Mouse (Mus musculus): ENCODE measurements around the gene Tas2r143. TPM values are rescaled to one million over a fixed set of nuclear protein-coding genes. Genes with fewer than 3 reads are reported as not detected.

Gene Tas2r143
- polyA plus RNA-seq, 1 experiment, result not detected

DNA sequence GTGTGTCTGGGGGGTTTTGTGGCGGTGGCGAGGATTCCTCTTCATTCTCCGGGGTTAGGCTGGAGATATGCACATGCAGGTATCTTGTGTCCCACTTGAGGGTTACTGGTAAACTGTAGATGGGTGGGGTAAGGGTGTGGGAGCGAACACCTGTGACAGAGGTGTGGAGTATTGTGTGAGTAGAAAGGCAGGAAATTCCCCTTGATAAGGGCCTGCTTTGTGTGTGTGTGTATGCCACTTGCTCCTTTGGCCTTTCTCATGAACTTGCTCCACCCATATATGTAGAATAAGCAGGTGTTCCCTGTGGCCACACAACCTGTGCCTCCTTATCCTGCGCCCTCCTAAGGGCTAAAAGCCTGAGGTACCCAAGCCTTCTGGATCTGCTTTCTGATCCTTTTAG, 43.1 kb upstream of the Tas2r143 start:
- H3K4me1 ChIP-seq (ENCODE audit: control insufficient read depth), result peaks cover 12% of the 10 kb centered on the region

DNA sequence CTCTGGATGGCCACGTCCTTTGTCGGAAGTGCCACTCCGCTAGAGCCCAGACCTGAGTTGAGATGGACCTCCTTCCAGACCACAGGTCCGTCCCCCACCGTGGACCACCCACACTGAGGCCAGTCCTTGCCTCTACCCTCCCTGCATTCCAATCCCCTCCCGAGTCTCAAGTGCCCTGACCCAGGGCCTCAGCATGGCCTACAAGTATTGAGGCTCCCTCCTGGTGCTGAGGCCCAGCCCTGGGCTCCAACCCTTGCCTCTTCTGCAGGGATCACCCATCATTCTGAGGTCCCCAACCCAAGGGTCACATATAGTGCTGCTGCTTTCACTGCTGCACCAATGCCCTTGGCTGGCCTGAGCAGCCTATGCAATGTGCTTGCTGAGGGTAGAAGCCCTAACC, 42.1 kb upstream of the Tas2r143 start:
- TF ChIP-seq GATA1 (IDR thresholded peaks at IDR 0.05; ENCODE audit: low read length) (no peak), TAL1 (IDR thresholded peaks at IDR 0.05; ENCODE audit: low read length) (no peak)
- Histone ChIP-seq H3K4me1 (ENCODE audit: control insufficient read depth) (peaks cover 7% of the 10 kb centered on the region; the same call in 1 of the 2 replicates), H3K9me3 (ENCODE audit: control insufficient read depth, low read length) (no peaks in the 10 kb centered on the region), H3K36me3 (ENCODE audit: control insufficient read depth) (peaks cover 23% of the 10 kb centered on the region), H3K27me3 (ENCODE audit: control insufficient read depth) (no peaks in the 10 kb centered on the region), H3K4me3 (replicated peaks) (no peak overlapping the region)

More for the DNA sequence above, 43.1 kb upstream of the Tas2r143 start:
- Histone ChIP-seq H3K27me3 (ENCODE audit: control insufficient read depth) (no peaks in the 10 kb centered on the region), H3K9me3 (ENCODE audit: control insufficient read depth, low read length) (no peaks in the 10 kb centered on the region), H3K36me3 (ENCODE audit: control insufficient read depth) (peaks cover 23% of the 10 kb centered on the region), H3K4me3 (replicated peaks) (no peak overlapping the region)
- TF ChIP-seq GATA1 (IDR thresholded peaks at IDR 0.05; ENCODE audit: low read length) (no peak), TAL1 (IDR thresholded peaks at IDR 0.05; ENCODE audit: low read length) (no peak)

DNA sequence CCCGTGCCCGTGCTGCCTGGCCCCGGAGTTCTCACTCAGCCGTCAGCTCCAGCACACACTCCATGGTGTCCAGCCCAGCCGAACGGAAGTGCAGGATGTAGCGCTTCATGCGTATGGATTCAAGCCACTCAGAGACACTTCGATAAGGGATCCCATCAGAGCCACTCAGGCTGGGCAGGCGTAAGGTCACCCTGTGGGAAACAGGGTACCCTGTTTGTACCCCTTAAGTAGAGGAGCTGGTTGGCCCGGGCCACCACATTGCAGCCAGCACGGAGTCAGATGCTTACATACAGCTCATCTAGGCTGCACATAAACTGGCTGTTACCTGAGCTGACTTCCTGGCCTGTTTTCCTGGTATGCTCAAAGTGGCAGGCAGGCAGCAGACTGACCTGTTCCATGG, 41.1 kb upstream of the Tas2r143 start:
- H3K4me3 ChIP-seq (replicated peaks), result no peak overlapping the region
- no peaks in the 10 kb centered on the region for H3K9me3 ChIP-seq (ENCODE audit: control insufficient read depth, low read length)
- peaks cover 23% of the 10 kb centered on the region for H3K36me3 ChIP-seq (ENCODE audit: control insufficient read depth)
- H3K4me1 ChIP-seq (ENCODE audit: control insufficient read depth), result peaks cover 3% of the 10 kb centered on the region; the same call in 1 of the 2 replicates
- TF ChIP-seq TAL1 (IDR thresholded peaks at IDR 0.05; ENCODE audit: low read length) (no peak), GATA1 (IDR thresholded peaks at IDR 0.05; ENCODE audit: low read length) (no peak)
- H3K27me3 ChIP-seq (ENCODE audit: control insufficient read depth), result no peaks in the 10 kb centered on the region

DNA sequence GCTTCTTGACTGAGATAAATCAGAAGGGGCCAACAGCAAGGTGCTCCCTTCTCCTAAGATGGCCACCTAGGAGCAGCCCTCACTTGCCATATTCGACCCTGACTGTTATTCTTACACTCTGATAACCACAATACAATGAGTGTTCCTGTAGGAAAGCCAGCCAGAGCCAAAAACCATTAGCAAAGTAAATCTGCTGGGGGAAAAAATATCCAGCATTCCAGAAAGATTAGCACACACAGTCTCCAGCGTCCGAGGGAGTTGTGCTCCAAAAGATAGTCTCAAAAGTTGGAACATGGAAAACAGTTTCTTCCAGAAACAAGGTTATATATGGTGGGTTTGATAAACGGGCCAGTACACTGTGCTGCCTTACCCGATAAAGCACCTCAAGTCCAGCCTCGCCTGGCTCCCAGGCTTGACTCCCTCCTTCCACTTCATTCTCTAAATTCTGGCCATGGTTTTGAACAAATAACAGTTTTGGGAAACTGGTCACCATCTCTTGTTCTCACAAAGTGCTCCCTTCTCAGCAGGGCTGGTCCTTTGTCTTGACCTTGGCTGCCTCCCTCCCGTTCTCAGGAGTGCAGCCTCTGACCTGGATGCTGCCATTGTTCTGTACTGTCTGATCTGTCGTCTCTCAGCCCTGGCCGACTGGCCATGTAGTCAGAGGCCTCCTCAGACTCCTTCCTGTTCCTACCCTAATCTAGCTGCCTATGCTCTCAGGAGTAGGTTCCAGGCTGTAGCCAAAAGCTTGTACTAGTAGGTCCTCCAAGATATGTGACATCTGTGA, 40.5 kb upstream of the Tas2r143 start:
- peaks cover 23% of the 10 kb centered on the region for H3K36me3 ChIP-seq (ENCODE audit: control insufficient read depth)
- TF ChIP-seq GATA1 (IDR thresholded peaks at IDR 0.05; ENCODE audit: low read length) (no peak), TAL1 (IDR thresholded peaks at IDR 0.05; ENCODE audit: low read length) (no peak)
- no peak overlapping the region for H3K4me3 ChIP-seq (replicated peaks)
- no peaks in the 10 kb centered on the region for H3K27me3 ChIP-seq (ENCODE audit: control insufficient read depth)
- no peaks in the 10 kb centered on the region for H3K9me3 ChIP-seq (ENCODE audit: control insufficient read depth, low read length)
- H3K4me1 ChIP-seq (ENCODE audit: control insufficient read depth), result no peaks in the 10 kb centered on the region; the same call in 1 of the 2 replicates

DNA sequence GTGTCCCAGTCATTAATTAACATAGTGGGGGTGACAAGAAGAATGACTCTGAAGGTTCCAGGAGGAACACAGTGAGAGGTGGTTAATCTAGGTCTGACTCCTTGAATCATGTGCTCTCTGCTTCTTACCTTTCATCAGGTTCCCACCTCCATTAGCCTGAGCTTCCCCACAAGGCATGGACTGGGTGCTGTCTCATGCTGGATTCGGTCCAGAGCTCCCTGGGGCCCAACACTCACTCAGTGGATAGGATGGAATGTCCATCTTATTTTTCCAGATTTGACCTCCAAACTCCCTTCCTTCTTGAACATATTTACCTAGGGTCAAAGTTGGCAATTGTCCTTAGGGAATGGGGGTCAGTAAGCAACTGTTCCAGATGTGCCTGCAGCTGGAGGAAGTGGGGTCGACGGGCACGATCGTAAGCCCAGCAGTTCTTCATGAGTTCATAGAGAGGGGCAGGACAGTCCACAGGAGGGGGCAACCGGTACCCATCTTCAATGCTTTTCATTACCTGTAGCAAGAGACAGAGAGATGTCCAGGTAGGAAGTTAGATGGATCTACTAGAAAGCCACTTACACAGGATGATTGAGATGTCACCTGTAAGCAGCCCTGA, 39.7 kb upstream of the Tas2r143 start:
- TF ChIP-seq GATA1 (IDR thresholded peaks at IDR 0.05; ENCODE audit: low read length), result no peak
- no peak for TF ChIP-seq TAL1 (IDR thresholded peaks at IDR 0.05; ENCODE audit: low read length)
- no peaks in the 10 kb centered on the region for H3K9me3 ChIP-seq (ENCODE audit: control insufficient read depth, low read length)
- H3K36me3 ChIP-seq (ENCODE audit: control insufficient read depth), result peaks cover 20% of the 10 kb centered on the region
- H3K4me1 ChIP-seq (ENCODE audit: control insufficient read depth), result no peaks in the 10 kb centered on the region
- no peaks in the 10 kb centered on the region for H3K27me3 ChIP-seq (ENCODE audit: control insufficient read depth)
- H3K4me3 ChIP-seq (replicated peaks), result no peak overlapping the region

DNA sequence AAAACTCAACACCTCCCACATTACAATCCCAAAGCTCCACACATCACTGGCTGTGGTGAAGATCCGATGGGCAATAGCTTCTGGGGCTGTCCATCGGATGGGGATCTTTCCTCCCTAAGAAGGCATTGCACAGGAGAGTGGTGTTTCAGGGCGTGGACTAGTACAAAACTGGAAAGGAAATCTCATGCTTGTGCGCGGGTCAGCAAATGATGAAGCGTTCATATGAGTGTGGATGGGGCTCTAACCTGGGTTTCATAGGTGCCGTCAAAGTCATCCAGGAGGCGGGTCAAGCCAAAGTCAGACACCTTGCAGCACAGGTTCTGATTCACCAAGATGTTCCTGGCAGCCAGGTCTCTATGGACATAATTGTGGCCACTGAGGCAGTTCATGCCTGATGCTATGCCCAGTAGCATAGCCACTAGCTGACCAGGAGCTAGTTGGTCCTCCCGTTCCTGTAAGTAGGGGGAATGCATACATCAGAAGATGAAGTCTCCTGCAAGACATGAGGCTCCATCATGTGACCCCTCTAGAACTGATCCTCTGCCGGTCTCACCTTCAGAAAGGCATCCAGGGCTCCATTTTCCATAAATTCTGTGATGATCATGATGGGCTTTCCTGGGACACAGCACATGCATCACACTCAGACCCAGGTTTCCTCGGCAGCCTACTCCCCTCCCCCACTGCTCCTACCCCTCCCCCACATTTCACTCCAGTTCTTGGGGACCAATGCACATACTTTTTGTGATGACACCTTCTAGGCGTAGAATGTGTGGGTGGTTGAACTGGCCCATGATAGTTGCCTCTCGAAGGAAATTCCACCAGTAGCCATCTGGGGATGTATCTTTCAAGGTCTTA, 38.8 kb upstream of the Tas2r143 start:
- H3K4me1 ChIP-seq (ENCODE audit: control insufficient read depth), result no peaks in the 10 kb centered on the region
- H3K9me3 ChIP-seq (ENCODE audit: control insufficient read depth, low read length), result no peaks in the 10 kb centered on the region
- TF ChIP-seq TAL1 (IDR thresholded peaks at IDR 0.05; ENCODE audit: low read length) (no peak), GATA1 (IDR thresholded peaks at IDR 0.05; ENCODE audit: low read length) (no peak)
- no peak overlapping the region for H3K4me3 ChIP-seq (replicated peaks)
- no peaks in the 10 kb centered on the region for H3K27me3 ChIP-seq (ENCODE audit: control insufficient read depth)
- peaks cover 15% of the 10 kb centered on the region for H3K36me3 ChIP-seq (ENCODE audit: control insufficient read depth)

DNA sequence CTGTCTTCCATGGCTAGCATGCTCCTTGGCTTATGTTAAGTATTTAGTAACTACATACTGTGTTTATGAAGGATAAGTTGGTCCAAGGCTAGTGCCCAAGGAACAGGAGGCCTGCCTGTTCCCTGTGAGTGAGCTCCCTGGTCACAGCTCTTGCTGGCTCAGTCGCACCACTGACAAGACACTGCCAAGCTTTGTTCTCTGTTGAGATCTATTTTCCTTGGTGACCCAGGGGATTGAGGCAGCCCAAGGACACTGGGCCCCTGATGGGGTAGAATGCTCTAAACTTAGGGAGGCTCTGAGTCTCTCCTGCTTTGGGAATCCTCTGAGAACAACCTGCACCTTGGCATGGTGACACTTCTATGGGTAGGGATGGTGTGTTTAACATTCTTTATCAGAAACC, 38.0 kb upstream of the Tas2r143 start:
- Histone ChIP-seq H3K9me3 (ENCODE audit: control insufficient read depth, low read length) (no peaks in the 10 kb centered on the region), H3K4me1 (ENCODE audit: control insufficient read depth) (no peaks in the 10 kb centered on the region), H3K4me3 (replicated peaks) (no peak overlapping the region), H3K27me3 (ENCODE audit: control insufficient read depth) (no peaks in the 10 kb centered on the region), H3K36me3 (ENCODE audit: control insufficient read depth) (peaks cover 13% of the 10 kb centered on the region)
- TF ChIP-seq TAL1 (IDR thresholded peaks at IDR 0.05; ENCODE audit: low read length) (no peak), GATA1 (IDR thresholded peaks at IDR 0.05; ENCODE audit: low read length) (no peak)

DNA sequence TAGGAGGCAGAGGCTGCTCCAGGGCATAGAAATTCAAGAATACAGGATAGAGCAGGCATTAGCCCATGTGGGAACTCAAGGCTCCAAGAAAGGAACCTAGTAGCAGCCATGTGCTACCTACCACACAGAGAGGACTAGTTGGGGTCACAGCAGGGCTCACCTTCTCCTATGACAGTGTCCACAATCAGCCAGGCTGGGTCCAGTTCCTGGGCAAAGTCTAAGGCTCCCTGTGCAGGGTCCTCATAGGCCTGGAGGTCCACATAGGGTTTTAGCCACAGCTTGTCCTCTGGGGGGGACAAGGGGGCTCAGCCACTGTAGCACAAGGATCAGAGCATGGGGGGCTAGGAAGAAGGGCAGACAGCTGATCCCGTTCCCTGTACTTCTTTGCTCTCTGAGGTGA, 37.5 kb upstream of the Tas2r143 start:
- no peak overlapping the region for H3K4me3 ChIP-seq (replicated peaks)
- H3K4me1 ChIP-seq (ENCODE audit: control insufficient read depth), result no peaks in the 10 kb centered on the region
- H3K27me3 ChIP-seq (ENCODE audit: control insufficient read depth), result no peaks in the 10 kb centered on the region
- no peak for TF ChIP-seq GATA1 (IDR thresholded peaks at IDR 0.05; ENCODE audit: low read length)
- TF ChIP-seq TAL1 (IDR thresholded peaks at IDR 0.05; ENCODE audit: low read length), result no peak
- H3K36me3 ChIP-seq (ENCODE audit: control insufficient read depth), result peaks cover 13% of the 10 kb centered on the region
- no peaks in the 10 kb centered on the region for H3K9me3 ChIP-seq (ENCODE audit: control insufficient read depth, low read length)

DNA sequence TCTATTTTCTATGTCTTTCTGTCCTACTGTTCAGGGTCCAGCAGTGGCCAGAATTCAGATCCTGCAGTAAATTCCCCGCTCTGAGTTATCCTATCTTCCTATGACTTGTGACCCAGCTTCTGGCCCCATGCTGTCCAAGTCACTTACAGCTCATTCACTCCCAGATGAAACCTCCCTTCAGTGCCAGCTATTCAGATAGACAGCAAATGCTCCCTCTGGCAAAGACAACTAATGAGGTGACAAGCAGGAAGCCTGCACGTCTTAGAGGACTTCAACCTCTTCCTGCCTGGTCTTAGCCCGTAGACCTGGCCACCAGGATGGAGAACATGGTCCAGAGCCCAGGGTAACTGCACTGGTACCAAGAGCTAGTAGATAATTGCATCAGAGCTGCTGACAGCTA, 37.1 kb upstream of the Tas2r143 start:
- no peak for TF ChIP-seq GATA1 (IDR thresholded peaks at IDR 0.05; ENCODE audit: low read length)
- no peak for TF ChIP-seq TAL1 (IDR thresholded peaks at IDR 0.05; ENCODE audit: low read length)
- Histone ChIP-seq H3K9me3 (ENCODE audit: control insufficient read depth, low read length) (no peaks in the 10 kb centered on the region), H3K27me3 (ENCODE audit: control insufficient read depth) (no peaks in the 10 kb centered on the region), H3K4me3 (replicated peaks) (no peak overlapping the region), H3K36me3 (ENCODE audit: control insufficient read depth) (peaks cover 8% of the 10 kb centered on the region), H3K4me1 (ENCODE audit: control insufficient read depth) (no peaks in the 10 kb centered on the region)
